Mouse (Mus musculus): ENCODE results near the gene Cirbp.

Cirbp gene

DNA sequence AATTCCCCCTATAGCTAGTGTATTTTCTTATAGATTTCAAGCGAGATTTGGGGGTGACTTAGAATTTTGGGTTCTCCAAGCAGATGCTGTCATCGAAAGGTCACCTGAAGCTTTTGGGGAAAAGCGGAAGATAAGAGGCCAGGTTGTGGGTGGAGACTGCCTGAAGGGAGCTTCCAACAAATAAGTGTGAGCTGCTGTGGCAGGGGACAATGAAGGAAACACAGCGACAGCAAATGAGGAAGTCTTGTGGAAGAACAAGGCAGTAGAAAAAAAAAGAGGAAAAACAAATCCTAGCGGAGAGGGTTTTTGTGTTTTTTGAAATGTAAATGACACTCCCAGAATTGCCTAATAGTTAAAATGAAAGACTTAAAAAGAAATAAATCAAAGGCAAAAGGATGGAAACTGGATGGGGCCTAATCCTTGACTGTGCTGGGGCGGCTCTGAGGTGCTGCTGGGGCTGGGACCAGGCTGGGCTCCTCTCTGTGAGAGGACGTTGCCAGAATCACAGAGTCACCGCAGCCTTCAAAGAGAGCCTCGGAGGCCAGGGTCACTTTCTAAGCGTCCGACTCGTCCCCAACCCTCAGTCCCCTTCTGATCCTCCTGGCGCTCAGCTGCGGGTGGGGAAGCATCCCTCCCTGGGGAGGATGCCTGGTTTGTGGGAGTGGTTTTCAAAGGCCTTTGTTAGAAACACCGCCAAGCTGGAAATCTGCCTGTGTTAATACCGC is 49.4 kb downstream of the Cirbp start:
- DNase-seq (ENCODE audit: low read depth), result no peak

DNA sequence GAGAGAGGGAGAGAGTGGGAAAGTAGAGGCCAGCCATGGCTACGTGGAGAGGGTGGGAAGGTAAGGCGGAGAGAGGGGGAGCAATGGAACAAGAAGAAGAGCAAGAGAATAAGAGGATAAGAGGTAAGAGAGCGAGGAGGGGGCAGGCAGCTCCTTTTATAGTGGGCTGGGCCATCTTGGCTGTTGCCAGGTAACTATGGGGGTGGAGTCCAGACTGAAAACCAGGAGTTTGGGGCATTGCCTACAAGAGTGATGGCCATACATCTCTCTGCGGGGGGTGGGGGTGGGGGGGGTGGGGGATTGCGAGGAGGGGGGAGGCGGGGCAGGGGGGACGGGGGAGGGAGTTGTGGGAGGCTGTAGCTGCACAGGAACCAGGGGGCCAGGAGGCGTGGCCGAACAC is 54.9 kb downstream of the Cirbp start:
- no peak for DNase-seq (ENCODE audit: low read depth)
